Mouse (Mus musculus) forebrain, embryonic 12.5 days (tissue): Measurements from ENCODE around the gene Ccnjl. TPM values are rescaled to one million over a fixed set of nuclear protein-coding genes. Genes with fewer than 3 reads are reported as not detected.
A peak's percentile ranks its signal among the peaks of the same experiment; 100 is the strongest.

Experiments
- ATAC-seq: fragments of 200-750 bp; cut with Nextera tagmentation; 2 replicates; pipeline ENCODE4 v1.8.0; 2017; ENCODE audit warnings: moderate TSS enrichment; ENCODE audit not compliant: low FRiP score
- H3K27ac ChIP-seq: fragments of 300-500 bp; sonication (generic); 2 replicates; pipeline ENCODE4 v1.5.1; 2016; ENCODE audit warnings: mild to moderate bottlenecking
- H3K27me3 ChIP-seq: fragments of 300-500 bp; sonication (generic); 2 replicates; pipeline ENCODE4 v1.6.1; 2016; ENCODE audit warnings: mild to moderate bottlenecking
- H3K36me3 ChIP-seq: fragments of 300-500 bp; sonication (generic); replicated peaks from 2 replicates; pipeline ENCODE4 v1.6.1; 2016; ENCODE audit warnings: mild to moderate bottlenecking
- H3K4me1 ChIP-seq: fragments of 300-500 bp; sonication (generic); 2 replicates; pipeline ENCODE4 v1.6.1; 2016
- H3K4me2 ChIP-seq: fragments of 300-500 bp; sonication (generic); 2 replicates; pipeline ENCODE4 v1.6.1; 2016; ENCODE audit warnings: mild to moderate bottlenecking, moderate library complexity
- H3K4me3 ChIP-seq: fragments of 300-500 bp; sonication (generic); replicated peaks from 2 replicates; pipeline ENCODE4 v1.5.1; 2016; ENCODE audit warnings: mild to moderate bottlenecking
- H3K9ac ChIP-seq: fragments of 300-500 bp; sonication (generic); 2 replicates; pipeline ENCODE4 v1.6.1; 2016; ENCODE audit warnings: mild to moderate bottlenecking
- H3K9me3 ChIP-seq: fragments of 300-500 bp; sonication (generic); 2 replicates; pipeline ENCODE4 v1.6.1; 2016
- WGBS: fragments of 180-500 bp; shearing (Covaris S2); methylation state at CpG from one replicate; pipeline ENCODE4 v1.1.7; 2016; 5-methylcytosine and 5-hydroxymethylcytosine counted together
- polyA plus RNA-seq: library from polyadenylated mRNA; unstranded; fragments of >200 nt; fragmentation: Nextera tagmentation; extraction: Ambion mirVana; gene quantifications from 2 replicates; pipeline ENCODE4 v1.2.1, GENCODE M21; 2016

Gene Ccnjl
- polyA plus RNA-seq, 1 experiment from 2014 or later = 22.1 TPM

- H3K9ac ChIP-seq = no peak overlapping the region
- WGBS = 88% methylated on average over 11 of the region's 11 CpGs
- no peak for ATAC-seq
- no peak overlapping the region for H3K4me3 ChIP-seq
- H3K4me1 ChIP-seq = peaks cover 24% of the 10 kb centered on the region
- H3K27me3 ChIP-seq = no peaks in the 10 kb centered on the region
- no peak overlapping the region for H3K4me2 ChIP-seq
- no peaks in the 10 kb centered on the region for H3K9me3 ChIP-seq
- no peak overlapping the region for H3K27ac ChIP-seq
- H3K36me3 ChIP-seq = peaks cover 28% of the 10 kb centered on the region
Observed at GRCm38 (mm10) chr11:43556538-43556937, 28.0 kb downstream of the Ccnjl start.

GRCm38 (mm10) chr11:43559515-43560292 is 31.1 kb downstream of the Ccnjl start:
- no peak overlapping the region for H3K9ac ChIP-seq

GRCm38 (mm10) chr11:43563654-43564244 is 35.2 kb downstream of the Ccnjl start:
- H3K4me3 ChIP-seq = no peak overlapping the region
- peak; percentile 67 for ATAC-seq
- H3K4me2 ChIP-seq = no peak overlapping the region
- H3K36me3 ChIP-seq = peaks cover 6% of the 10 kb centered on the region
- H3K9ac ChIP-seq = no peak overlapping the region
- WGBS = 52% methylated on average over 10 of the region's 10 CpGs
- no peaks in the 10 kb centered on the region for H3K27me3 ChIP-seq
- H3K27ac ChIP-seq = peak overlapping the region; percentile 42; the same call in 1 of the 2 replicates
- peaks cover 56% of the 10 kb centered on the region for H3K4me1 ChIP-seq
- no peaks in the 10 kb centered on the region for H3K9me3 ChIP-seq

More at GRCm38 (mm10) chr11:43559515-43560292, 31.1 kb downstream of the Ccnjl start:
- 10% methylated on average over 6 of the region's 6 CpGs for WGBS
- peaks cover 30% of the 10 kb centered on the region for H3K36me3 ChIP-seq
- no peaks in the 10 kb centered on the region for H3K27me3 ChIP-seq
- peaks cover 31% of the 10 kb centered on the region for H3K4me1 ChIP-seq
- H3K4me2 ChIP-seq = no peak overlapping the region
- no peaks in the 10 kb centered on the region for H3K9me3 ChIP-seq
- H3K27ac ChIP-seq = peak overlapping the region; percentile 78
- ATAC-seq = 0 out of 2 replicates have a peak, but pooled peaks have one; percentile 21
- no peak overlapping the region for H3K4me3 ChIP-seq

DNA sequence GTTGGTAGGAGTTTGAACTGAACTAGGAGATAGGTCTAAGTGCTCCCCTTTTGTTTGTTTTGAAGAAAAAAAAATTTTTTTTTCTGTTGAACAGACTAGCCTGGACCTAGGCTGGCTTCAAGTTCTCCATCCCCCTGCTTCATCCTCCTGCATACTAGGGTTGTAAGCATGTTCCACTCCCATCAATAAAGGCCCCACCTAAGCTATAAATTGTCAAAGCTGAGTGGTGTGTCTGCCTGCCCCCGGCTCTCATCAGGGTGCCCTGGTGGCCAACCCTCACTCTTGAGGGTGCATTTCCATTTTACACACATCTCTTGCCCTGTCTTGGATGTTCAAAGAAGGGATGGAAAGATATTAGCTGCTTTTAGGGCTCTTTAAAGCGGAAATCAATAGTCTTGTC is 36.8 kb downstream of the Ccnjl start:
- Histone ChIP-seq H3K4me1 (peaks cover 46% of the 10 kb centered on the region), H3K9me3 (no peaks in the 10 kb centered on the region), H3K9ac (peak overlapping the region; percentile 36; the same call in 1 of the 2 replicates), H3K27ac (peak overlapping the region; percentile 26; the same call in 1 of the 2 replicates), H3K4me3 (no peak overlapping the region), H3K4me2 (peak overlapping the region; percentile 19; the same call in 1 of the 2 replicates), H3K27me3 (no peaks in the 10 kb centered on the region), H3K36me3 (0 out of 2 replicates have a peak, but pooled peaks cover 2% of the 10 kb centered on the region)
- no peak for ATAC-seq
- 26% methylated on average over 2 of the region's 2 CpGs for whole genome bisulfite sequencing

DNA sequence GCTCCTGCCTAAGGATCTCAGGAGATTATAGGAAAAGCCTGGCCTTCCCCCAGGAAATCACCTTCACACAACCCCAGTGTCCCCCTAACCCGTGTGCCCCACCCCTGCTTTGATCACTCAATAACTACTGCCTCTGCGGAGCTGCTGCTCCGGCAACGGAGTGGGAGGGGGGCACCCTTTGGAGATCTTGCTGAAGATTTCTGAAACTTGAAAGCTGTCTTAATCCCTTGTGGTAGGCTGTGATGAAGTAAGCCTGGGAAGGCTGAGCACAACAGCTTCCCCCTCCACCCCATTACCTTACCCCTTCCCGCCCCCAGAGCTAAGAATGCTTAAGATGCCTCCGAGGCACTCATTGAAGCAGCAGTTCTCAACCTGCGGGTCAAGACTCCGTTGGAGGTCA is 37.3 kb downstream of the Ccnjl start:
- Histone ChIP-seq H3K4me2 (peak overlapping the region; percentile 19; the same call in 1 of the 2 replicates), H3K9ac (peak overlapping the region; percentile 36; the same call in 1 of the 2 replicates), H3K27ac (peak overlapping the region; percentile 51; the same call in 1 of the 2 replicates), H3K9me3 (no peaks in the 10 kb centered on the region), H3K4me1 (peaks cover 50% of the 10 kb centered on the region), H3K27me3 (no peaks in the 10 kb centered on the region), H3K4me3 (no peak overlapping the region), H3K36me3 (0 out of 2 replicates have a peak, but pooled peaks cover 2% of the 10 kb centered on the region)
- 0 out of 2 replicates have a peak, but pooled peaks have one; percentile 47 for ATAC-seq
- WGBS = 7% methylated on average over 8 of the region's 8 CpGs

DNA sequence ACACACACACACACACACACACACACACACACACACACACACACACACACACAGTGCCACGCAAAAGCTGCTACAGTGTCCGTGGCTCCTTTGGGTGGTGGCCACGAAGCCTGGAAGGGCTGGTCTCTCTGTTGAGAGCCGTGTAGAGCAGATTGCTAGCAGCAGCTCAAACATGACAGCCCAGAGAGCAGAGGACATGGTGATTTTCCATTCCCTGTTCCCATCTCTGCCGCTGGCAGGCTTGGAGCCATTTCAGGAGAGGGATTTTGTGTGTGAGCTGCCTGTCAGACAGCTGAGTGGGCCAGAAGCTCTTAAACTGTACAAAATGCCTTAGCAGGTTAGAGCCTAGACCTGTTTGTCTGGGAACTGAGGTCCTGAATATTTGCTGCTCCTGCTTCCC is 38.1 kb downstream of the Ccnjl start:
- Histone ChIP-seq H3K4me1 (peaks cover 57% of the 10 kb centered on the region), H3K4me3 (no peak overlapping the region), H3K36me3 (0 out of 2 replicates have a peak, but pooled peaks cover 2% of the 10 kb centered on the region), H3K9me3 (no peaks in the 10 kb centered on the region), H3K4me2 (no peak overlapping the region), H3K27ac (peak overlapping the region; percentile 51), H3K9ac (no peak overlapping the region), H3K27me3 (no peaks in the 10 kb centered on the region)
- no peak for ATAC-seq
- 55% methylated on average over 5 of the region's 5 CpGs for WGBS

DNA sequence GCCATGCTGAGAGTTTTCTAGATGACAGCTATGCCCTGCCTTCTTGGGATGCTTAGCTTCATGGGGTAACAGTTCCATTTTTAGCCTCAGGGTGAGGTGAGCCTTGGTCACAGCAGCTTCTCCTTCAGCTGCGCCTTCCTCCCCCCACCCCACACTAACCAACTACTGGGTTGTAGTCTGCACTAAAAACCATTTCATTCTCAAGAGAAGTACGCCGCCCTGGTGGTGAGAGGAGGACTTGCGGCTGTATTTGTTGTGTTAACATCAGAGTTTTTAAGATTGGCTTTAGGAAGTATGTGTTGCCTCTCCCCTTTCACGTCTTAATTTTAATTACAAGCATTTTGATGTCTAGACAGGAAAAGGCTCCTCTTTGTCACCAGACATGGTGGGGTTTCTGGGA is 39.7 kb downstream of the Ccnjl start:
- Histone ChIP-seq H3K36me3 (0 out of 2 replicates have a peak, but pooled peaks cover 2% of the 10 kb centered on the region), H3K9me3 (no peaks in the 10 kb centered on the region), H3K4me1 (peaks cover 60% of the 10 kb centered on the region), H3K4me2 (no peak overlapping the region), H3K9ac (no peak overlapping the region), H3K27ac (no peak overlapping the region), H3K27me3 (no peaks in the 10 kb centered on the region), H3K4me3 (no peak overlapping the region)
- no peak for ATAC-seq
- 63% methylated on average over 5 of the region's 5 CpGs for WGBS

DNA sequence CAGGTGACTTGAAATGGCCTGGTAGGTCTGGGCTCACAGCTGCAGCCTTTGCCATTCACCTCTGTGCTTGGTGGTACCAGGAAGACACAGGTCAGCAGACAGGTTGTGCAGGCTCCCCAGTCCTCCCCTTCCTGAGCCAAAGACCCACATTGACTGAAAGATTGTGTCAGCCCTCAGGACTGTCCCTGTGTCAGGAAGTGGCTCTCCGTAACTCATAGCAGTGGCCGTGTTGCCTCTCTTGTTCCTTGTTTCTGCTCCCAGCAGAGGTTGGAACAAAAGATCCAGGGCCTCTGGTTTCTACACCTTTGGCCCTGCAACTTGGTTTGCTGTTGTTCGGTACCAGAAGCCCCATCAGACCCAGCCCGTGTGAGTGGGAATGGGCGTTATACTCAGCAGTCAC is 40.6 kb downstream of the Ccnjl start:
- no peak for ATAC-seq
- Histone ChIP-seq H3K27me3 (no peaks in the 10 kb centered on the region), H3K36me3 (no peaks in the 10 kb centered on the region), H3K4me2 (no peak overlapping the region), H3K9me3 (no peaks in the 10 kb centered on the region), H3K9ac (no peak overlapping the region), H3K27ac (no peak overlapping the region), H3K4me3 (no peak overlapping the region), H3K4me1 (peaks cover 52% of the 10 kb centered on the region)
- 84% methylated on average over 5 of the region's 5 CpGs for WGBS

DNA sequence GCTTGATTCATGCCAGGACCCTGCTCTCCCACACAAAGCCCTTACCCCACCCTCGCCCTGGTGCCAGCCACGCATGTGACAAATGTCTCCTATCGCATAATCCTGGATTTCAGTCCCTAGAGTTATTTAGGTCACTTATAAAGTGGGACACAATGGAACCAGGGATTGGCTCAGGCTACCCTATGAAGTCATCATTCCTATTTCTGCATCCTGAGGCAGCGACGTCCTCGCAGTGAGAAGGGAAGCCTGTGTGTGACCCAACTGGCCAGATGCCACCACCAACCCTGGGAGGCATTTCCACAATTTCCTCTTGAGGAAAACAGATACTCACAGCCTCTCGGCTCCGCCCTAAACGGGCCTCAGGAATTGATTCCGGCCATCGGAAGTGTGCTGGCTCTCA is 41.0 kb downstream of the Ccnjl start:
- no peaks in the 10 kb centered on the region for H3K36me3 ChIP-seq
- no peak overlapping the region for H3K4me2 ChIP-seq
- H3K9ac ChIP-seq = no peak overlapping the region
- WGBS = 82% methylated on average over 11 of the region's 11 CpGs
- H3K27me3 ChIP-seq = no peaks in the 10 kb centered on the region
- no peak overlapping the region for H3K27ac ChIP-seq
- H3K4me1 ChIP-seq = peaks cover 49% of the 10 kb centered on the region
- H3K4me3 ChIP-seq = no peak overlapping the region
- H3K9me3 ChIP-seq = no peaks in the 10 kb centered on the region
- ATAC-seq = no peak; the same call in 1 of the 2 replicates

- no peak for ATAC-seq
- Histone ChIP-seq H3K4me1 (peaks cover 50% of the 10 kb centered on the region), H3K9me3 (no peaks in the 10 kb centered on the region), H3K27me3 (0 out of 2 replicates have a peak, but pooled peaks cover 2% of the 10 kb centered on the region), H3K9ac (peak overlapping the region; percentile 40; the same call in 1 of the 2 replicates), H3K4me3 (no peak overlapping the region), H3K36me3 (peaks cover 11% of the 10 kb centered on the region), H3K27ac (peak overlapping the region; percentile 91), H3K4me2 (peak overlapping the region; percentile 41)
- WGBS = 6% methylated on average over 3 of the region's 3 CpGs
Observed at GRCm38 (mm10) chr11:43575061-43575375, 46.4 kb downstream of the Ccnjl start.

DNA sequence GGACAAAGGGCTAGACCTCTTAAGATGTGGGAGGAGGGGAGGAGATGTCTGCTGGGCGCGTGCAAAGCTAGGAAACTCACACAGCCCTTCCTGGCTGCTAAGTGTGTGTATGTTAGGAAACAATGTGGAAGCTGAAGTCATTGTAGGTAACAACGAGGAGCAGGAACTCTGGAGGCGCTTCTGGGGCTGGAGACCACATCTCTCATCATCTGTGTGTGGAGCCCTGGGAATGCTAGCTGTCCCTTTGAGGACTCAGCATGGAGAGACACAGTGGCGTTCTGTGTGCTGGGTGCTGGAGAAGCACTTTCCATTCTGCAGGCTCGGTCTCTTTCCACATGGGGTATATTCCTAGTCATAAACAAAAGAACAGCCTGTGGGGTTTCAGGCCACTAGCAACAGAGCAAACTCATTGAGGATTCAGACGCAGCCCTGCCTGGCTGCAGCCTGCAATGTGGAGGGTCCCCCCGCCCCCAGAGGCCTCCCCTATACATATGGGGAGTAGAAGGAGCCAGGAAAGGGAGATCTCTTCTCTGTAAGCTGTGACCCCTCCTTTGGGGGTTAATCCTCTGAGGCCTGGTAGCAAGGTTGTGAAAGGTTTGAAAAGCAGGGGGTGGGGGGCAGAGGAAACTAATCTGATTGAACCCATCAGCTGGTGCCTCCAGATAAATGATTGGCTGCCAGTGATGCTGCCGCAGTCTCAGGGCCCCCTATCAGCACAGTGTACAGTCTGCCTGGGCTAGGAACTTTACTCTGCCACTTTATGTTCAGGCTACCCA is 47.0 kb downstream of the Ccnjl start:
- Histone ChIP-seq H3K27ac (peak overlapping the region; percentile 91), H3K4me3 (no peak overlapping the region; the same call in 1 of the 2 replicates), H3K36me3 (peaks cover 14% of the 10 kb centered on the region), H3K27me3 (0 out of 2 replicates have a peak, but pooled peaks cover 2% of the 10 kb centered on the region), H3K9me3 (no peaks in the 10 kb centered on the region), H3K4me2 (peak overlapping the region; percentile 41), H3K4me1 (peaks cover 48% of the 10 kb centered on the region), H3K9ac (peak overlapping the region; percentile 40; the same call in 1 of the 2 replicates)
- ATAC-seq = peak; percentile 92
- WGBS = 2% methylated on average over 9 of the region's 9 CpGs
